Mouse (Mus musculus) testis, adult 2 months (tissue): ENCODE data around the gene Rbm4.

Experiments
- CTCF ChIP-seq: fragments of 200-500 bp; IDR thresholded peaks from 2 replicates; pipeline ENCODE4 v1.5.1; 2012; ENCODE audit warnings: low read depth, mild to moderate bottlenecking, inconsistent platforms, low read length, moderate library complexity; ENCODE audit not compliant: control insufficient read depth, insufficient read depth, insufficient replicate concordance
- POLR2A ChIP-seq: fragments of 200-500 bp; IDR thresholded peaks from 2 replicates; pipeline ENCODE4 v1.6.1; 2012; ENCODE audit warnings: low read depth, mild to moderate bottlenecking, inconsistent platforms, low read length, moderate library complexity; ENCODE audit not compliant: control insufficient read depth

DNA sequence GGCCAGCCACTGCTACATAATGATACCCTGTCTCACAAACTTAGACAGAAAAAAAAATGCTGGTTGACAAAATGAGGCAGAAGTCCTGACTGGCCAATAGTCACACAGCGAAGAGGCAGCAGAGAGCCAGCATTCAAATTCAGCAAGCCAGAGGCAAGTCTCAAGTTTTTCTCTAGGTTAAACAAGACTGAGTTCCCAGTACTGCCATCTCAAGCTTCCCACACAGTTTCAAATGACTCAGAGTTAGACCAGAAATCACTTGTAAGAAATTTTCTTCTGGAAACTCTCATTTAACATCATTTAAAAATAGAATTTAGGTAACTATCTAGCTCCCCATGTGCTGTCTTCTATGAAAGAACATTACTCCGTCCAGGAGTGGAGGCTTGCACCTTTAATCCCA lies 4.1 kb upstream of the Rbm4 start:
- no peak for TF ChIP-seq POLR2A
- no peak for TF ChIP-seq CTCF
